Mouse (Mus musculus): Measurements from ENCODE around the gene Psmd4. TPM values are rescaled to one million over a fixed set of nuclear protein-coding genes. Genes with fewer than 3 reads are reported as not detected.

The Psmd4 gene
- polyA plus RNA-seq, 1 experiment: 131 TPM

DNA sequence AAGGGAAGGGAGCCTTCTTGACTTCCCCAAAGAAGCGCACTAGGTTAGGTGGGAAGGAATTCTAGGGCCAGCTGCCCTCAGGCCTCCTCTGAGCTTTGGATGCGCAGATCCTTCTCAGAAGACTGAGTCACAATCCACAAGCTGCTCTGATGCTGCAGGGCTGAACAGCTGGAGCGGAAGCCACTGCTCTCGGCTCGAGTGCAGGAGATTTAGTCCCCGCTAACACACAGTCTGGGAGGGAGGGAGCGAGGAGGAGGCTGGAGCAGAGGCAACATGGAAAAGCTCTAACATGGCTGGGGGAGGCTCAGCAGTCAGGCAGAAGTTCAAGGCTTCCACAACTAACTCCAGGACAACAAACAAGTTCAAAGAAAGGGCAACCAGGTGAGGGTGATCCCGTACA lies 15.7 kb upstream of the Psmd4 start:
- Histone ChIP-seq H3K4me3 (ENCODE audit: low read depth, low read length) (no peak overlapping the region), H3K27ac (ENCODE audit: insufficient read depth, low read depth, low read length) (no peak overlapping the region), H3K36me3 (ENCODE audit: control insufficient read depth, insufficient read depth, low read length) (peaks cover 38% of the 10 kb centered on the region), H3K4me1 (ENCODE audit: control insufficient read depth, insufficient read depth, insufficient read length, low read length) (no peaks in the 10 kb centered on the region), H3K27me3 (ENCODE audit: control insufficient read depth, insufficient read depth, low read length) (no peaks in the 10 kb centered on the region)
- WGBS: 83% methylated on average over 8 of the region's 8 CpGs
- no peak for TF ChIP-seq POLR2A (IDR thresholded peaks at IDR 0.05; ENCODE audit: low read depth, low read length)
- TF ChIP-seq CTCF (IDR thresholded peaks at IDR 0.05; ENCODE audit: extremely low read depth, insufficient read length, insufficient replicate concordance, low read depth, low read length): no peak

DNA sequence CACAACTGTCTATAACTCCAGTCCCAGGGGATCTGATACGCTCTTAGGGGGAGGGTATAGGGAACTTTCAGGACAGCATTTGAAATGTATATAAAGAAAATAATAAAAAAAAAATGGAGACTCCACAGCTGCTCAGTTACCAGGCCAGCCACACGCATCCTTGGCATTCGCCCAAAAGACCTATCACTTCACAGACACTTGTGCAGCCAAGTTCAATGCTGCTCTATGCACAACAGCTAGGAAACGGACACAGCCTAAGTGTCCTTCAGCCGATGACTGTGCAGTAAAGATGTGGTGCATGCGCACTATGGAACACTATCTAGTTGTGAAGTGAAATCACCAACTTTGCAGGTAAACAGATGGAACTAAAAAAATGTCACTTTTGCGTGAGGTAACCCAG lies 13.9 kb upstream of the Psmd4 start:
- TF ChIP-seq CTCF (IDR thresholded peaks at IDR 0.05; ENCODE audit: extremely low read depth, insufficient read length, insufficient replicate concordance, low read depth, low read length) (no peak), POLR2A (IDR thresholded peaks at IDR 0.05; ENCODE audit: low read depth, low read length) (no peak)
- Histone ChIP-seq H3K27ac (ENCODE audit: insufficient read depth, low read depth, low read length) (no peak overlapping the region), H3K36me3 (ENCODE audit: control insufficient read depth, insufficient read depth, low read length) (peaks cover 26% of the 10 kb centered on the region), H3K27me3 (ENCODE audit: control insufficient read depth, insufficient read depth, low read length) (no peaks in the 10 kb centered on the region), H3K4me3 (ENCODE audit: low read depth, low read length) (no peak overlapping the region), H3K4me1 (ENCODE audit: control insufficient read depth, insufficient read depth, insufficient read length, low read length) (no peaks in the 10 kb centered on the region)
- WGBS: 85% methylated on average over 7 of the region's 7 CpGs

DNA sequence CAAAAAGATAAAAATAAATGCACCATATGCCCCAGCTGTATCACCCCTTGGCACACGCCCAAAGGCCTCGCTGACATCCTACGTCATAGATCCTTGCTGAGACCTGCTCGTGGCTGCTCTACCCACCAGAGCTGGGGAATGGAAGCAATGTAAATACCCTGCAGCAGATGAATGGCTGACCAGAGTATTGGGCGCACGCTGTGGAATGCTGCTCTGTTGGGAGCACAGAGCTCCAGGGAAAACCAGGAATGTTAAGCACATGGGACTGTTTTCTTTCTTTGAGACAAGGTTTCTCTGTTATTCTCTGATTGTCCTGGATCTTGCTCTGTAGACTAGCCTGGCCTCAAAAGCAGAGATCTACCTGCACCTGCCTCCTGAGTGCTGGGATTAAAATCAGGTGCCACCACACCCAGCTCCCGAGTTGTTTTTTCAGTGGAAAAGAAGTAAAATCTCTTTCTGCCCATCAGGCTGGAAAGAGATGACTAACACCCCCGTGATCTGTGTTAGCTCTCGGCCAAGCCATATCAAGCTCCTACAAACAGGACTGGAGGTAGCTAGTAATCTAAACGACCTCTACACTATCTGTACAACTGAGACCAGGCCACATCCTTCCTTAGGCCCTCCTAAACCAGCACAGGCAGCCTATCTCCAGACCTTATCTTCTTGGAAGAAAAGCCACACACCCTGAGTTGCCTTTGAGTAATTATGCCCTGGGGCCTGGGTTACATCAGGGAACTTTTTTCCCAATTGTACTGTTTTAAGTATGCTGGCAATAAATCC lies 12.3 kb upstream of the Psmd4 start:
- H3K27ac ChIP-seq (ENCODE audit: insufficient read depth, low read depth, low read length): no peak overlapping the region
- peaks cover 14% of the 10 kb centered on the region for H3K36me3 ChIP-seq (ENCODE audit: control insufficient read depth, insufficient read depth, low read length)
- no peaks in the 10 kb centered on the region for H3K27me3 ChIP-seq (ENCODE audit: control insufficient read depth, insufficient read depth, low read length)
- no peaks in the 10 kb centered on the region for H3K4me1 ChIP-seq (ENCODE audit: control insufficient read depth, insufficient read depth, insufficient read length, low read length)
- WGBS: 35% methylated on average over 10 of the region's 10 CpGs
- TF ChIP-seq POLR2A (IDR thresholded peaks at IDR 0.05; ENCODE audit: low read depth, low read length): no peak
- TF ChIP-seq CTCF (IDR thresholded peaks at IDR 0.05; ENCODE audit: extremely low read depth, insufficient read length, insufficient replicate concordance, low read depth, low read length): no peak
- no peak overlapping the region for H3K4me3 ChIP-seq (ENCODE audit: low read depth, low read length)

DNA sequence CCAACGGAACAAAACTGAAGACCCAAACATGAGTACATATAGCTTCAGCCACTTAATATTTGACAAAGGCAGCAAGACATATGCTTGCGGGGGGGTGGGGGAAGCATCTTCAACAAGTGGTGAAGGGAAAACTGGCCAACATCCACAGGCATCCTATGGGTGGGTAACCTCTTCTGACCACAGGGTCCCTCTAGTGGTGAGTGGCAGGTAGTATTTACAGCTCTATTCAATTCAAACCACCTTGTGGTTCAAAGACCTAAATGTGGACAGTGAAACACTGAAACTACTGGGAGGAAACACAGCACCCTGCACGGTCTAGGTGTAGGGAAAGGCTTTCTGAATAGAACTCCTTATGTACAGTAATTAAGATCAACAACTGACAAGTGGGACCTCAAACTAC lies 11.3 kb upstream of the Psmd4 start:
- Histone ChIP-seq H3K4me3 (ENCODE audit: low read depth, low read length) (no peak overlapping the region), H3K27me3 (ENCODE audit: control insufficient read depth, insufficient read depth, low read length) (no peaks in the 10 kb centered on the region), H3K36me3 (ENCODE audit: control insufficient read depth, insufficient read depth, low read length) (peaks cover 5% of the 10 kb centered on the region), H3K4me1 (ENCODE audit: control insufficient read depth, insufficient read depth, insufficient read length, low read length) (no peaks in the 10 kb centered on the region), H3K27ac (ENCODE audit: insufficient read depth, low read depth, low read length) (no peak overlapping the region)
- no peak for TF ChIP-seq POLR2A (IDR thresholded peaks at IDR 0.05; ENCODE audit: low read depth, low read length)
- peak; percentile 78; the same call in 1 of the 2 replicates for TF ChIP-seq CTCF (IDR thresholded peaks at IDR 0.05; ENCODE audit: extremely low read depth, insufficient read length, insufficient replicate concordance, low read depth, low read length)
- WGBS: 37% methylated on average over 3 of the region's 3 CpGs

DNA sequence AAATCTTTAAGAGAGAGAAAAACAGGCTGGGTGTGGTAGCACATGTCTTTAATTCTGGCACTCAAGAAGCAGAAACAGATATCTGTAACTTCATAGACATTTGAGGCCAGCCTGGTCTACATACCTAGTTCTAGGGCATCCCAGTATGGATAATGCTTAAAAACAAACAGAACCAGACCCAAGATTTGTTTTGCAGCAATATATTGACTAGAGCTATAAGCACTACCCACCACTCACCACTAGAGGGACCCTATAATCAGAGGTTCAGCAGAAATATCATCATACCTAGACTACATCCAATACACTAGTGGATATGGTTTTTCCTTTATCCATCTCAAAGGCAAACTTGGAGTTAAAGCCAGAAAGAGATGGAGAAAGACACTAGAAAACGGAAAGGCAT lies 10.5 kb upstream of the Psmd4 start:
- no peak for TF ChIP-seq POLR2A (IDR thresholded peaks at IDR 0.05; ENCODE audit: low read depth, low read length)
- no peak for TF ChIP-seq CTCF (IDR thresholded peaks at IDR 0.05; ENCODE audit: extremely low read depth, insufficient read length, insufficient replicate concordance, low read depth, low read length)
- WGBS: 43% methylated on average over 1 of the region's 1 CpGs
- Histone ChIP-seq H3K4me1 (ENCODE audit: control insufficient read depth, insufficient read depth, insufficient read length, low read length) (no peaks in the 10 kb centered on the region), H3K27ac (ENCODE audit: insufficient read depth, low read depth, low read length) (no peak overlapping the region), H3K36me3 (ENCODE audit: control insufficient read depth, insufficient read depth, low read length) (peaks cover under 1% of the 10 kb centered on the region; the same call in 1 of the 2 replicates), H3K4me3 (ENCODE audit: low read depth, low read length) (no peak overlapping the region), H3K27me3 (ENCODE audit: control insufficient read depth, insufficient read depth, low read length) (no peaks in the 10 kb centered on the region)

DNA sequence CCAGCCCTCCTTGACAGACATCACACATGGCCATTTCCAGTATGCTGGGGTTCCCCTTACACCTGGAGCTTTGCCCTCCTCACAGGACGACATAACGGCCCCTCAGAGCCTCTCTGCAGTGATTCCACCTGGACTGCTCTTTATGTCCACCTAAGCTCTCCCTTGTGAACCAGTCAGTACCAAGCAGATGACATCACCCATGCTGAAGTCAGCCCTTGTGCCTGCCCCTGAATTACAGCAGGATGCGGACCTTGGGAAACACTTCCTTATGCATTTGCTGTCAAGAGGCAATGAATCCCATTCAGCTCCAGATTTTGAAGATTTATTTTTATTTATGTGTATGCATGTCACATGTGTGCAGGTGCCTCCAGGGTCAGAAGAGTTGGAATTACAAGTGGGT lies 5.5 kb upstream of the Psmd4 start:
- H3K4me1 ChIP-seq (ENCODE audit: control insufficient read depth, insufficient read depth, insufficient read length, low read length): no peaks in the 10 kb centered on the region; the same call in 1 of the 2 replicates
- WGBS: 64% methylated on average over 3 of the region's 3 CpGs

DNA sequence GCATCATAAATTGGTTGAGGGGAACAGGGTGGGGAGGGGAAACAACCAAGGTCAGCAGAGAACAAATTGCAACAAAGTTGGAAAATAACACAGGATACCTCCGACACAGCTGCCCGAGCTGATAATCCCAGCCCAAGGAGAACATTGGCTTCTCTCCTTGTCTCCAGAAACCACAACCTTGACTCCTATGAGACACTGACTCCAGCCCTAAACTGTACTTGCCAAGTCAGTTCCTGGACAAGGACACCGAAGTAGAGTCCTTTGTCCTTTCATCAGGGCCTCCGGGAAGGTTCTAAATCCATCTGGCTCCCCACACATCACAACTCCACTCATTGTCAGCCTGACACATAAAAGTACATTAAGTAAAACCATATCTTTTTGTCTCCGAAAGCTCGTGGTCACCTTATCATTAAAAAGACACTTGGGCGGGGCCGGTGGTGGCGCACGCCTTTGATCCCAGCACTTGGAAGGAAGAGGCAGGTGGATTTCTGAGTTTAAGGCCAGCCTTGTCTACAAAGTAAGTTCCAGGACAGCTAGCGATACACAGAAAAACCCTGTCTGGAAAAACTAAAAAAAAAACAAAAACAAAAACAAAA lies 4.1 kb upstream of the Psmd4 start:
- Histone ChIP-seq H3K4me3 (ENCODE audit: low read depth, low read length) (no peak overlapping the region), H3K4me1 (ENCODE audit: control insufficient read depth, insufficient read depth, insufficient read length, low read length) (peaks cover 2% of the 10 kb centered on the region; the same call in 1 of the 2 replicates), H3K27ac (ENCODE audit: insufficient read depth, low read depth, low read length) (no peak overlapping the region), H3K27me3 (ENCODE audit: control insufficient read depth, insufficient read depth, low read length) (no peaks in the 10 kb centered on the region), H3K36me3 (ENCODE audit: control insufficient read depth, insufficient read depth, low read length) (no peaks in the 10 kb centered on the region)
- TF ChIP-seq CTCF (IDR thresholded peaks at IDR 0.05; ENCODE audit: extremely low read depth, insufficient read length, insufficient replicate concordance, low read depth, low read length) (no peak), POLR2A (IDR thresholded peaks at IDR 0.05; ENCODE audit: low read depth, low read length) (no peak)
- WGBS: 62% methylated on average over 11 of the region's 11 CpGs

More for the DNA sequence above, 5.5 kb upstream of the Psmd4 start:
- Histone ChIP-seq H3K27me3 (ENCODE audit: control insufficient read depth, insufficient read depth, low read length) (no peaks in the 10 kb centered on the region), H3K4me3 (ENCODE audit: low read depth, low read length) (no peak overlapping the region), H3K27ac (ENCODE audit: insufficient read depth, low read depth, low read length) (no peak overlapping the region), H3K36me3 (ENCODE audit: control insufficient read depth, insufficient read depth, low read length) (no peaks in the 10 kb centered on the region)
- TF ChIP-seq CTCF (IDR thresholded peaks at IDR 0.05; ENCODE audit: extremely low read depth, insufficient read length, insufficient replicate concordance, low read depth, low read length) (no peak), POLR2A (IDR thresholded peaks at IDR 0.05; ENCODE audit: low read depth, low read length) (no peak)

Data from small intestine, adult 2 months (tissue).